Mouse (Mus musculus): Measurements from ENCODE around the gene Otp. TPM values are rescaled to one million over a fixed set of nuclear protein-coding genes. Genes with fewer than 3 reads are reported as not detected.

Gene Otp
- total and polyA plus RNA-seq, 3 experiments, result not detected

- Histone ChIP-seq H3K27ac (ENCODE audit: insufficient read depth, low read depth) (no peak overlapping the region), H3K9ac (ENCODE audit: insufficient read depth, low read depth) (no peak overlapping the region)
Measured at GRCm38 (mm10) chr13:94883966-94884960, 8.9 kb downstream of the Otp start.

GRCm38 (mm10) chr13:94885291-94886235 is 10.2 kb downstream of the Otp start:
- dilution Hi-C loops (cut with MboI; ENCODE audit: extremely low pct_ligation_motif_present, extremely low pct_unique_long_range_greater_than_20kb, low sequenced_read_pairs), result no loop called here
- no peak overlapping the region for H3K4me3 ChIP-seq (replicated peaks in 1 of 3; ENCODE audit: low read depth in 2 of 3, low read length in 2 of 3, poor library complexity in 1 of 3)
- no peak overlapping the region for H3K4me2 ChIP-seq (ENCODE audit: insufficient read depth, low read depth, poor library complexity, severe bottlenecking)

More at GRCm38 (mm10) chr13:94883966-94884960, 8.9 kb downstream of the Otp start:
- Histone ChIP-seq H3K4me2 (ENCODE audit: insufficient read depth, low read depth, poor library complexity, severe bottlenecking) (no peak overlapping the region), H3K36me3 (replicated peaks in 1 of 2; ENCODE audit: control insufficient read depth in 1 of 2, insufficient read depth in 1 of 2, low read length in 1 of 2) (no peaks in the 10 kb centered on the region), H3K4me1 (ENCODE audit: control insufficient read depth in 1 of 2, insufficient read depth in 2 of 2) (peaks cover 0 to 2% of the 10 kb centered on the region in 2 experiments; a peak in 1 of 4 replicates), H3K9me3 (replicated peaks; ENCODE audit: low read length) (peaks cover 18% of the 10 kb centered on the region), H3K4me3 (replicated peaks in 1 of 3; ENCODE audit: low read depth in 2 of 3, low read length in 2 of 3, poor library complexity in 1 of 3) (no peak overlapping the region), H3K79me2 (replicated peaks; ENCODE audit: control insufficient read depth, extremely low read depth, insufficient read depth, poor library complexity, severe bottlenecking) (no peaks in the 10 kb centered on the region), H3K27me3 (replicated peaks) (no peaks in the 10 kb centered on the region)
- TF ChIP-seq IRF4 (IDR thresholded peaks at IDR 0.05; ENCODE audit: low read depth, low read length) (no peak), BHLHE40 (IDR thresholded peaks at IDR 0.05; ENCODE audit: low read depth, low read length) (no peak), KAT2A (IDR thresholded peaks at IDR 0.05; ENCODE audit: insufficient replicate concordance, low read length) (no peak), UBTF (IDR thresholded peaks at IDR 0.05; ENCODE audit: low read depth, low read length) (no peak), E2F4 (IDR thresholded peaks at IDR 0.05; ENCODE audit: insufficient replicate concordance, low read depth, low read length) (no peak), SIN3A (IDR thresholded peaks at IDR 0.05; ENCODE audit: low read length) (no peak), ZC3H11A (IDR thresholded peaks at IDR 0.05; ENCODE audit: low read depth, low read length) (no peak), MAFK (IDR thresholded peaks at IDR 0.05; ENCODE audit: insufficient replicate concordance, low read length) (no peak), USF1 (IDR thresholded peaks at IDR 0.05; ENCODE audit: low read depth, low read length) (no peak), EP300 (IDR thresholded peaks at IDR 0.05; ENCODE audit: low read length) (no peak), SMC3 (IDR thresholded peaks at IDR 0.05; ENCODE audit: low read depth, low read length) (no peak)
- in situ Hi-C loops (cut with MboI; ENCODE audit: low pct_ligation_motif_present, low pct_unique_long_range_greater_than_20kb, low sequenced_read_pairs) (no loop called here), dilution Hi-C loops (cut with MboI; ENCODE audit: extremely low pct_ligation_motif_present, extremely low pct_unique_long_range_greater_than_20kb, low sequenced_read_pairs) (no loop called here)
- DNase-seq (ENCODE audit: extremely low read depth), result no peak

More at GRCm38 (mm10) chr13:94885291-94886235, 10.2 kb downstream of the Otp start:
- DNase-seq (ENCODE audit: extremely low read depth), result no peak
- Histone ChIP-seq H3K9ac (ENCODE audit: insufficient read depth, low read depth) (no peak overlapping the region), H3K79me2 (replicated peaks; ENCODE audit: control insufficient read depth, extremely low read depth, insufficient read depth, poor library complexity, severe bottlenecking) (no peaks in the 10 kb centered on the region), H3K9me3 (replicated peaks; ENCODE audit: low read length) (peaks cover 18% of the 10 kb centered on the region), H3K36me3 (replicated peaks in 1 of 2; ENCODE audit: control insufficient read depth in 1 of 2, insufficient read depth in 1 of 2, low read length in 1 of 2) (no peaks in the 10 kb centered on the region), H3K27ac (ENCODE audit: insufficient read depth, low read depth) (no peak overlapping the region), H3K4me1 (ENCODE audit: control insufficient read depth in 1 of 2, insufficient read depth in 2 of 2) (peaks cover 0 to 2% of the 10 kb centered on the region in 2 experiments; a peak in 1 of 4 replicates), H3K27me3 (replicated peaks) (no peaks in the 10 kb centered on the region)
- in situ Hi-C loops (cut with MboI; ENCODE audit: low pct_ligation_motif_present, low pct_unique_long_range_greater_than_20kb, low sequenced_read_pairs), result no loop called here
- no peak for TF ChIP-seq GABPA (IDR thresholded peaks at IDR 0.05; ENCODE audit: insufficient replicate concordance, low read depth, low read length)
- TF ChIP-seq ZMIZ1 (IDR thresholded peaks at IDR 0.05; ENCODE audit: low read depth, low read length), result no peak
- TF ChIP-seq CTCF (conservative IDR thresholded peaks at IDR 0.05 in 1 of 2, IDR thresholded peaks at IDR 0.05 in 1 of 2; ENCODE audit: low read depth in 2 of 2, low read length in 2 of 2), result no peak
- no peak for TF ChIP-seq ELF1 (IDR thresholded peaks at IDR 0.05; ENCODE audit: low read depth, low read length)
- TF ChIP-seq SIN3A (IDR thresholded peaks at IDR 0.05; ENCODE audit: low read length), result no peak
- no peak for TF ChIP-seq BHLHE40 (IDR thresholded peaks at IDR 0.05; ENCODE audit: low read depth, low read length)
- no peak for TF ChIP-seq ETS1 (conservative IDR thresholded peaks at IDR 0.05; ENCODE audit: low read depth, low read length)
- no peak for TF ChIP-seq EP300 (IDR thresholded peaks at IDR 0.05; ENCODE audit: low read length)

Data from CH12.LX (cell line).